ENCODE assay signal across 33 mouse cellular contexts in the genomic region with DNA sequence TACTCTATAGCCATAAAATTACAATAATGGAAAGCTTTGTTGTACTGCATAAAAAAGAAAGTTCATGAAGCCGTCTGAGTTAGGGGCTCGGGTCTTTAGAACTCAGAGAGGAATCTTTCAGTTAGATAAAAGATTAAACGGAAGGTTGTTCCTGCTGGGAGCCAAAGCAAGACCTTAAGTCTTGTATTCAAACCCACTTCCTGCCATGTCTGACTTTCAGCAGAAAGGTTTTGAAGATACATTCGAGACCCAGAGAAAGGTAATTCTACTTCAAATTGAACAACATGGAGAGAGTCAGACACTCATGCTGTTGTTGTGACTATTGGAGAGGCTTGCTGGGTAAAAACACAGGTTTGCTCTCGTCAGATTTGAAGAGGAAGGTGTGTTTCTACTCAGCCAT. TPM values are rescaled to one million over a fixed set of nuclear protein-coding genes. Genes with fewer than 3 reads are reported as not detected.
DNase-seq lines count a peak whose midpoint lies in the region; ATAC-seq lines count a peak whose summit lies in the region.
"Had no signal": no experiment of that assay in that cellular context is flagged by ENCODE, and none has a peak within 500 bp of the region (broad histone marks: within the 10 kb centered on the region; RNA-seq: fewer than 3 reads in every experiment).

No protein-coding gene starts in this region.

- intact Hi-C loops in gastrocnemius, postnatal 14 days (cut with DNase I; ENCODE audit: low total_unique reads): no loop called here

- peak; percentile 5 for DNase-seq in thymus, postnatal 25 days
- DNase-seq in thymus, postnatal 4 days: no peak
- no peak for DNase-seq in urinary bladder, postnatal 14 days (ENCODE audit: low spot score)
- DNase-seq in gastrocnemius, postnatal 14 days: no peak
- DNase-seq: adrenal gland, adult 8-10 months; adrenal gland, postnatal 25 days; cerebellum, adult 11-12 months; cerebellum, adult 8-10 months; cerebellum, postnatal 10 days; cerebellum, postnatal 36 days; embryo, embryonic 11 days; gastrocnemius, postnatal 36 days; heart, adult 2 months had no signal

- peak; percentile 77 for ATAC-seq in CD4-positive, CD25-positive, alpha-beta regulatory T cell, adult 4 months
- peak; percentile 63 for ATAC-seq in inflammation-experienced regulatory T-cells, adult 6 months
- ATAC-seq: forebrain, embryonic 15.5 days had no signal

RNA-seq across cellular contexts. Expression of gene Actbl2, which starts 3.0 kb away (rescaled TPM):
- polyA plus RNA-seq in CD4-positive, CD25-positive, alpha-beta regulatory T cell, adult 4 months (2017; shearing (Covaris generic)): not detected
- polyA plus RNA-seq in inflammation-experienced regulatory T-cells, adult 6 months (2017; shearing (Covaris generic)): under 1 TPM in 2 of 3 experiments, not detected in 1; 0.20 to 0.77 TPM
- total RNA-seq in gastrocnemius, postnatal 14 days (2021): not detected
- total RNA-seq: adrenal gland, adult 8-10 months; adrenal gland, postnatal 25 days; gastrocnemius, adult 8-10 months; gastrocnemius, postnatal 36 days; granulocyte monocyte progenitor cell, adult 5-6 weeks; heart, adult 2 months; heart, postnatal 25 days; hematopoietic stem cell, adult 5-6 weeks; MEL had no signal
- polyA plus RNA-seq: C2C12; cortical plate, adult 2 months; embryonic facial prominence, embryonic 10.5 days; embryonic facial prominence, embryonic 13.5 days; erythroblast, embryonic 14.5 days; forebrain, embryonic 12.5 days; forebrain, embryonic 15.5 days; heart, adult 2 months; heart, embryonic 11.5 days; heart, embryonic 14.5 days; heart, postnatal 0 days; hindbrain, embryonic 12.5 days; hindbrain, embryonic 15.5 days; intestine, embryonic 14.5 days had no signal
